Mouse (Mus musculus) left cerebral cortex, adult 2 months (tissue): Measurements from ENCODE around the gene Bmpr1b. TPM values are rescaled to one million over a fixed set of nuclear protein-coding genes. Genes with fewer than 3 reads are reported as not detected.

Experiments used
- DNase-seq, 2 experiments: peaks; one replicate each; pipeline ENCODE4 v3.0.0; 2021 to 2022; ENCODE audit warnings: low spot score in 2 of 2, mixed read lengths in 1 of 2; ENCODE audit errors: extremely low spot score in 1 of 2
- H3K27ac ChIP-seq: fragments of 200-600 bp; 2 replicates; pipeline ENCODE4 v1.8.1; 2022
- H3K4me3 ChIP-seq: fragments of 200-600 bp; 2 replicates; pipeline ENCODE4 v1.8.1; 2022
- CTCF ChIP-seq: fragments of 200-600 bp; IDR thresholded peaks from 2 replicates; pipeline ENCODE4 v1.8.1; 2022; ENCODE audit warnings: antibody characterized with exemption, mild to moderate bottlenecking, moderate library complexity
- intact Hi-C: fragments of 180-260 bp; cut with DNase I; formaldehyde crosslinking; loops from one replicate; pipeline ENCODE4 v1.15.1; 2025
- total RNA-seq, 2 experiments: library from RNA; stranded (reverse); gene quantifications; 2 replicates each; pipeline ENCODE4 v1.2.3; 2021

The Bmpr1b gene
- total RNA-seq, 2 experiments from 2014 or later, result 16.9 to 20.2 TPM

- no peak for DNase-seq
- TF ChIP-seq CTCF, result no peak
- intact Hi-C loops, result no loop called here
- Histone ChIP-seq H3K4me3 (no peak overlapping the region), H3K27ac (no peak overlapping the region)
Observed at GRCm38 (mm10) chr3:141896870-141897554, 272.2 kb downstream of the Bmpr1b start.

GRCm38 (mm10) chr3:141895096-141895495, 274.1 kb downstream of the Bmpr1b start:
- TF ChIP-seq CTCF, result no peak
- Histone ChIP-seq H3K27ac (no peak overlapping the region), H3K4me3 (no peak overlapping the region)
- intact Hi-C loops, result no loop called here
- peak in 1 of 2 experiments; percentile 12 for DNase-seq

GRCm38 (mm10) chr3:141890668-141891067, 278.6 kb downstream of the Bmpr1b start:
- intact Hi-C loops, result no loop called here
- no peak for TF ChIP-seq CTCF

GRCm38 (mm10) chr3:141887476-141888274, 281.6 kb downstream of the Bmpr1b start:
- DNase-seq, result no peak
- intact Hi-C loops, result loop anchor here (2.0 to 5.0 kb wide), 3 partner anchors 155 to 389 kb away; no protein-coding TSS in a partner anchor
- Histone ChIP-seq H3K27ac (no peak overlapping the region), H3K4me3 (no peak overlapping the region)
- peak; percentile 67 for TF ChIP-seq CTCF

More at GRCm38 (mm10) chr3:141890668-141891067, 278.6 kb downstream of the Bmpr1b start:
- no peak for DNase-seq
- Histone ChIP-seq H3K4me3 (no peak overlapping the region), H3K27ac (no peak overlapping the region)

- Histone ChIP-seq H3K27ac (no peak overlapping the region), H3K4me3 (no peak overlapping the region)
- TF ChIP-seq CTCF, result no peak
- intact Hi-C loops, result no loop called here
- DNase-seq, result no peak
Observed at GRCm38 (mm10) chr3:141884190-141884589, 285.0 kb downstream of the Bmpr1b start.

- H3K27ac ChIP-seq, result no peak overlapping the region
- DNase-seq, result no peak
- no peak overlapping the region for H3K4me3 ChIP-seq
- intact Hi-C loops, result no loop called here
- no peak for TF ChIP-seq CTCF
Observed at GRCm38 (mm10) chr3:141882496-141882895, 286.7 kb downstream of the Bmpr1b start.

GRCm38 (mm10) chr3:141872337-141873042, 296.7 kb downstream of the Bmpr1b start:
- TF ChIP-seq CTCF, result no peak
- Histone ChIP-seq H3K27ac (no peak overlapping the region), H3K4me3 (no peak overlapping the region)
- intact Hi-C loops, result no loop called here
- DNase-seq, result no peak

- intact Hi-C loops, result no loop called here
- no peak for DNase-seq
- Histone ChIP-seq H3K27ac (no peak overlapping the region), H3K4me3 (no peak overlapping the region)
- TF ChIP-seq CTCF, result no peak
Observed at GRCm38 (mm10) chr3:141871805-141872204, 297.4 kb downstream of the Bmpr1b start.

- intact Hi-C loops, result loop anchor here (1.0 to 5.0 kb wide), 2 partner anchors 412 to 614 kb away; no protein-coding TSS in a partner anchor
- peak; percentile 45 to 54 for DNase-seq
- TF ChIP-seq CTCF, result peak; percentile 77
- H3K27ac ChIP-seq, result no peak overlapping the region
- no peak overlapping the region for H3K4me3 ChIP-seq
Observed at GRCm38 (mm10) chr3:141862816-141863461, 306.3 kb downstream of the Bmpr1b start.

- intact Hi-C loops, result no loop called here
- DNase-seq, result no peak
- H3K4me3 ChIP-seq, result no peak overlapping the region
- TF ChIP-seq CTCF, result no peak
- H3K27ac ChIP-seq, result no peak overlapping the region
Observed at GRCm38 (mm10) chr3:141857123-141857522, 312.1 kb downstream of the Bmpr1b start.

GRCm38 (mm10) chr3:141854339-141854738, 314.9 kb downstream of the Bmpr1b start:
- no peak for DNase-seq
- intact Hi-C loops, result no loop called here
- TF ChIP-seq CTCF, result no peak
- H3K4me3 ChIP-seq, result no peak overlapping the region
- H3K27ac ChIP-seq, result no peak overlapping the region

GRCm38 (mm10) chr3:141850141-141850540, 319.1 kb downstream of the Bmpr1b start:
- no peak for DNase-seq
- Histone ChIP-seq H3K27ac (no peak overlapping the region), H3K4me3 (no peak overlapping the region)
- TF ChIP-seq CTCF, result no peak; the same call in 1 of the 2 replicates
- intact Hi-C loops, result no loop called here
